Mouse (Mus musculus) ovary, postnatal 36 days (tissue): ENCODE data around the gene Plcd1.

Experiments
- DNase-seq: peaks from one replicate; pipeline ENCODE4 v3.0.0; 2022; ENCODE audit warnings: low spot score, mixed read lengths

The Plcd1 gene

DNA sequence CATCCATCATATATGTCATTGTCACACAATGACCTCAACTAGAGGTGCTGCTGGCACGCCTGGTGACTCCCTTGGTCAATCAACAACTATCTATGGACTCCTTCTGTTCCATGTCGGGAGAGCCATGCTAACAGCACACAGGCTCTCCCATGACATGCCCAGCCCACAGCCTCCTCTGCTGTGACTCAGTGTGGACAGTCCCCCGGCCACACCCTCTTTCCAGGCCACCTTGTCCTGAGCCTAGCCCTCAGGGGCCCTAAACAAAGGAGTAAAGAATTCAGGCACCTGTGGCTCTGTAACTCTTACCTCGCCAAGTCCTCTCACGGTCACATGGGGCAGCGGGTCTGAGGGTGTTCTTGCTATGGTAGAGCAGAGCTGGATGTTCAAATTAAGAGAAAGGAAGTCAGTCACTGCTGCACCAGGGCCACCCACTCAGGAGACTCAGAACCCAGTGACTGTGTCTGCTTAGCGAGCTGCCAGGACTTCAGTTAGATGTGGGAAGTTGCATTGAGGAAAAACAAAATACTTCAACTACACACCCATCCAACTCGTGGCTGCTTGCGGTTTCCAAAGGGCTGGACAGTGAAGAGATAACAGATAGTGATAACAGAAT is 39.2 kb downstream of the Plcd1 start:
- DNase-seq = no peak

DNA sequence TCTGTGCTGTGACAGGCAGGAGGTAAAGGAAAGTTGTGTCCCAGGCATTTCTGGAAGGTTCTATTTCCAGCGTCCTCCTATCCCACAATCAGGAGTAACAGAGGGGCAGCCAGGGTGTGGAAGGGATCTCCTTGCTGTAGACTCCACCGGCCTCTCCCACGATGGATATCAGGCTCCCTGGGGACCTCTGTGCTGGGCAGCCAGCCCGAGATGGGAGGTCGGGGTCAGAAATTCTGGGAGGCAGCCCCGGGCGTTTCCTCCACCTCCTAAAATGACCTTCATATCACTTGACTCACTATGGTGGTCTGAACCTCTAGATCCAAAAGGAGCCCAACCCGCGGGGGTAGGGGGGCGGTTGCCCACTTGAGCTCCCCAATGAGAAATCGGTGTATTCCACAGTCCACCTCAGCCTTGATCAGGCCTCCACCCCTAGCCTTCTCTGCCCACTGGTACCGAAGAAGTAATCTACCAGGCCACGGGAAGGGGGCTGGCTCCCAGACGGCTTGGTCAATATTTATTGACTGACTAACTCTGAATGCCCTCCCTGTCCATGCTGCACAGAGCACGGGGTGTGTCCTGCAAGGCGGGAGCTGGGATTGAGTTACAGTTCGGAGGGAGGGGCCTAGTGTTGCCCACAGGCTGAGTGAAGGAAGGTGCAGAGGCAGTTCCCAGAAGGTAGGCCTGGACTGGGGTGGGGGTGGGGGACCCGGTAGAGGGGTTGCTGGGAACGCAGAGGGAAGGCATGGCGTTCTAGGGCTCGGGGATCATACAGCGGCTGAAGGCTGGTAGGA is 41.0 kb downstream of the Plcd1 start, which contains the start of gene Vill:
Gene Vill, plus strand, starts transcription at position 625 of the 791 bp plus-strand sequence.
- DNase-seq = peak; percentile 52

DNA sequence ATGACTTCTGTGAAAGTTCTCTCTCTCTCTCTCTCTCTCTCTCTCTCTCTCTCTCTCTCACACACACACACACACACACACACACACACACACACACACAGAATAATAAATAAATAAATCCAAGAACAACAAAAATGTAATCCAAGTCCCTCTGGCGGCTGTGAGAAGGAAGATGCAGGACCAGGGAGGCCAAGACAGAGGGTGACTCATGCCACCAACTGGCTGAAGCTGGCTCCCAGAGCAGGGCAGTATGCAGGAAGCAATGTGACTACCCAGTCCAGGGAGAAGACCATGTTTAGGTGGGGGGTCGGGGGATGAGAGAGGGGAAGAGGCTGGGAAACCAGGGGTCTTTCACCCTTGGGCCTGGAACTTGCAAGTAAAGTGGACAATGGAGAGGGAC is 42.1 kb downstream of the Plcd1 start:
- no peak for DNase-seq

DNA sequence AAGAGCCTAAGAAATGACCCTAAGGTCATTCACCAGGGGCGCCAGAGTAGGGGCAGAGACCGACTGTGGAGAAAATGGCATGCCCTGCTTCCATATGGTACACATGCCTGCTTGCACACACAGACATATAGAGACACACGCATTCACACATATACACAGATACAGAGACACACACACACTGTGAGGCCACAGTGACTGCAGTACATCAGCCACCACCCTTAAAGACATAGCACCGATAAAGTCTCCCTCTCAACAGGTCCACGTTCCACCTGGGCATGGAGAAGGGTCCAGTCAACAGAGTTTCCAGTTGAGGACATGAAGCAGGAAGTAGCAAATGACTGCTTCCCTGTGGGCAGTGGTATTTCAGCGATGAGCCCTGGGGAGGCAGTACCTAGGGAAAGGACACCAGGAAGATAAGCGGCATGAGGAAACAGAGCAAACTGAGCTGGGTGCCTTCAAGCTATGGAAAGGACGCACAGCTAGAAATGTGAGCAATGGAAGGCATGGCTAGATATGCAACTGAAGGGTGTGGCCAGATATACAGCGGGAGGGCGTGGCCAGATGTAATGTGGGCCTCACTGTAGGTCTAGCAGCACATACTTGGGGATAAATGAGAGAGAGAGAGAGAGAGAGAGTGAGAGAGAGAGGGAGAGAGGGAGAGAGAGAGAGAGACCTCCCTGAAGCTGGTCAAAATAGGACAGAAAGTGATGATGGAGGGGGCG is 45.0 kb downstream of the Plcd1 start:
- DNase-seq = no peak

- DNase-seq = no peak
Observed at GRCm38 (mm10) chr9:119040101-119040775, 53.1 kb downstream of the Plcd1 start.

- DNase-seq = no peak
Observed at GRCm38 (mm10) chr9:119038574-119038973, 54.7 kb downstream of the Plcd1 start.

DNA sequence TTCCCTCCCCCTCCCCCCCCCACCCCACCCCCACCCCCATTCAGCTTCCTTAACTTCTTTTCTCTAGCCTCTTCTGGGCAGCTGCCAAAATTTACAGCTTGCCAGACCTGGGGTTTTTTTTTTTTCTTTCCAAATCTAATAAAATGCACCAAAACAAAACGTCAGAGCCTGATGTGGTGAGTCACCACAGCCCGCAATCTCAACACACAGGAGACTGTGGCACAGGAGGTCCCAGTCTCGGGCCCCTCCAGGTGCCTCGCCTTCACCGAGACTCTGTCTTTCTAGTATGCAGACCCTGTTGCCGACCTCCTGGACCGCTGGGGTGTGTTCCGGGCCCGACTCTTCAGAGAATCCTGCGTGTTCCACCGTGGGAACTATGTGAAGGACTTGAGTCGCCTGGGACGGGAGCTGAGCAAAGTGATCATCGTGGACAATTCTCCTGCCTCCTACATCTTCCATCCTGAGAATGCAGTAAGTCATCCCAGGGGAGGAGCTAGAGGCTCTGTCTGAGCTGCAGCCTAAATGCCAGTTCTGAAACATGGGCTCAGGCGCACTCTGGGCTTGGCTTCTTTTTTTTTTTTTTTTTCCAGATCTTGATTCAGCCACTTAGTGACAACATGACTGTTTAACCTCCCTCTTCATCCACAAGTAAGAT is 56.1 kb downstream of the Plcd1 start:
- no peak for DNase-seq

DNA sequence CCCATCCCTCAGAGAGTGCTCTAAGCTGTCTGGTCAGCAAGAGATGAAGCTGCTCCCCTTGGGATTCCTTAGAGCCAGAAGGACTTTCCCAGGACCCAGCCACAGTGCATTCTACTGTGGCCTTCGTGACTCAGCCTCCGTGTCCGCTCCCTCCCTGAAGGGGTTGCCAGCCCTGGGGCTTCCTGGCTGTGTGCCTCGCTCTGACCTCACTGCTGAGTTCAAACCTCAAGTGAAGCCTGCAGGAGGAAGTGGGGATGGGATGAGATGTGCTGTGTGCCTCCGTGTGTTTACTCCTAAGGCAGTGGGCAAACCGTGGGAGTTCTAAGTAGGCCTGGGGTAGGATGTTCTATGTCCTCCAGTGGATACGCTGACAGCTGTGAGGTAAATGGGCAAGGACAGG is 57.5 kb downstream of the Plcd1 start:
- peak; percentile 66 for DNase-seq

DNA sequence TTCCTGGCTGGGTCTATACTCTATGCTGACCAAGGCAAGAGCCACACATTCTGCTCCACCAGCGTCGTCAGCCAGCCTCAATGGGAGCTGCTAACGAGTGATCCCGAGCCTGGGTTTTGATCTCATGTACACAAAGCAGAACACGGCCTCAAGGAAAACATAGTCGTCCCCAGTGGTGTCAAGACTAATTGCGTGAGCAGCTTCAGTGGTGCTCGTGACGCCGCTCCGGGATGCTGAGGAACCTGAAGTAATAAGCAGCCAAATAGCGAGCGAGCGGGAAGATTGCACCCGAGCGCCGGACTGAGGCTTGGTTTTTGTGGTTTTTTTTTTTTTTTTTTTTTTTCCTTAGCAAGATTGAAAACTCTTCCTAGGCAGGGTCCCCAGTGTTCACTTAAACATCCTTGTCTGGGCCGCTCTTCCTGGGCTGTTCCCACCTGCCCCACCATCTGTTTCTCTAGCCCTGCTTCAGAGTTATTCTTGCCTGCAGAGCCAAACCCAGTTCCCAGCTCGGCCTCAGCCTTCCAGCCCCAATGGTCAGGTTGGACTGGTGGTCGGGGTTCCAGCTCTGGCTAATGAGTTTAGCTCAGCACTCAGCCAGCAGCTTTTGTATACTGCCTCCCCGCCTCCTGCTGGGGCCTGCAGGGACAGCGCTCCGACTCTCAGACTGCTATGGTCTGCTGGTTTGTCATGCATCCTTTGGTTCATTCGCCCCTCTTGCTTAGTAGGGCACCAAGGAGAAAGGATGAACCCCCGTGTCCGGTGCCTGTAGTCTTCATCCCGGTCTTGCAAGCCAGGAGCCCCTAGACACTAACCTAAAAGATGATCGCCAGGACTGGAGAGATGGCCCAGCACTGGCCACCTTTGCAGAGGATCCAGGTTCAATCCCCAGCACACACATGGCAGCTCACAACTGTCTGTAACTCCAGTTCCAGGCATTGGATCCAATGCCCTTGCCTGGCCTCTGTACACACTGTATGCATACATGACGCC is 58.3 kb downstream of the Plcd1 start:
- no peak for DNase-seq

- no peak for DNase-seq
Observed at GRCm38 (mm10) chr9:119034069-119034468, 59.2 kb downstream of the Plcd1 start.

- DNase-seq = no peak
Observed at GRCm38 (mm10) chr9:119033111-119033921, 60.0 kb downstream of the Plcd1 start.

DNA sequence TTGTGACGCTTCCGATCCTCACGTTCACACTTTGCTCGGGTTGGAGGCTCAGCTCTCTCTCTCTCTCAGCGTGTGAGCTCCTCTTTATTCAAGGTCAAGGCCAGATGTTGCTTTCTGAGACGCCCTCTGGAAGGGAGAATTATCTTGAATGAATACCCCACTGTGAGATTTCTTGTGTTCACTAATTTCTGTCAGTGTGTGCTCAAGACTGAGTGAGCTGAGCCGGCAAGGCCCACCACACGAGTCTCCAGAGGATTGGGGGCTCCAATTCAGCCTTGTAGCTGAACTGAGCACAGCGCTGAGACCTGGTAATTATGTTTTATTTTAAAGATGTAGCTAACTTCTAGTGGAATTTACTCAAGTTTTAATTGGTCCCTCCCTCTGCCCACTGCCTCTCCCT is 60.8 kb downstream of the Plcd1 start:
- DNase-seq = no peak

DNA sequence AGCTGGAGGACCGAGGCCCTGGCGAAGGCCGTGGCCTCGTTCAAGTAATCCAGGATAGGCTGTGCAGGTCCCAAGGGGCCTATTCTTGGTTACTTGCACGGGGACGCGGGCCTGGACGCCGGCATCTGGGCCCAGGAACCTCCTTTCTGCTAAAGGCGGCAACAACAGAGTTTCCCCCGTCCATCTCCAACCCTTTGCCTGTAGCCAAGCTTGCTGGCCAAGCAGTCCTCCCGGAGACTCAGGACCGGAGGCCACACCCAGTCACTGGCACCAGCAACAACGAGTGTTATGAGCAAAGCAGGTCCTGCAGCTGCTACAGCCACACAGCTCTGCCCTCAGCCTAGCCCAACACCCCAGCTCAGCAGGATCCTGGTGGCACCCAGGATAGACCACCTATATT is 61.5 kb downstream of the Plcd1 start:
- peak; percentile 69 for DNase-seq

DNA sequence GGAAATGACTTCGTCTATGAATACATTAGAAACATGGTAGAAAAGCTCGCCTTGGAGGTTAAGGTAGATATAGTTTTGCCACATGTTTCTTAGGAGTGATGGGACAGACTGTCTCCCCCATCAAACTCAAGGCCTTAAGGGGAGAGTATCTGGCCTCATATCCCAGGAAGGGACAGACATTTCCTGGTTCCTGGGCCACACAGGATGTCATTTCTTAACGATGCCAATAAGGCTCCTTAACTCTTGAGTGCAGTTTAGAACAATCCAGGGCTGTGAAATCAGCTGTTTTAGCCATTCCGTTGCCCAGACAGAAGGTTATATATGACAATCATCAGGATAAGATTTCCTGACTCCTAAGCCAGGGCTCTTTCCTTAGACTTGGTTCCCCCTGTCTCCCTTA is 62.3 kb downstream of the Plcd1 start:
- no peak for DNase-seq

GRCm38 (mm10) chr9:119029568-119029967 is 63.7 kb downstream of the Plcd1 start:
- DNase-seq = peak; percentile 73

DNA sequence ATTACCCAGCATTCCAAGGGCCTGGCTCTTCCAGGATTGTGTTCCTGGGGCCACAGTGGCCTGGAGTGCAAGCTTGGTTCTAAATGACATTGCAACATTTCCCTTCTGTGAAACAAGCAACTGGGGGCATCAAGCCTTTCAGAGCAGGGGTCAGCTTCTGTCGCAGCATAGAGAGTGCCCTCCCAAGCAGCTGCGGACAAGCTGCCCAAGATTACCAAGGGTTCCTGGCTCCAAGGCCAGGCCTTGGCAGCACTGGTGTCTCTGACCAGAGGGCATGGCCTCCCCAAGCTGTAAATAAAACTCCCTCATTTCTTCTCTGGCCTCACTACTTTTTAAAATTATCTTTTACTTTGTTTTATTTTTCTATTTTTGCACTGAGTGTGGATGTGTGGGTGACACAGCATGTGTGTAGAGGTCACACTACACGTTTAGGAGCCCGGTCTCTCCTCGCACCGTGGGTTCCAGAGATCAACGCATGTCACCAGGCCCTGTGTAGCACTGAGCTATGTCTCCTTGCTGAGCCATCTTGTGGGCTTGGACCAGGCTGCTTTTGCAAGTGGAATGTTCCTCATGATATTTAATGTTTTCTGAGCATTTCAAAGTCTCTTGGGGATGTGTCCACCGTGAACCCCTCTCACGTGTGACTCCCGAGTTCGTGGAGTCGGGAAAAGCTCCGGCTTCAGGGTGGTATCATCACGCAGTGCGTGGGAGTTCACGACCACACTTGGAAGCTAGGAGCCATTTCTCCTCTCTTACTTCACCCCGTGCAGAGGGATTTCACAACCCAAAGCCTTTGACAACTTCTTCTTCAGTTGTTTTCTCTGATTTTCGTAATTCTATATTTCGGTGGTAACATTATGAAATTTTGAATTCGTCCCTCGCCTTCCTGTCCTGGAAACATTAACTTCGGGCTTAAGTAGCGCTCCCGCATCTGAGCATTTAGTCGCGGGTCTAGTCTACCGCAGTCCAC is 64.8 kb downstream of the Plcd1 start:
- DNase-seq = peak; percentile 54

DNA sequence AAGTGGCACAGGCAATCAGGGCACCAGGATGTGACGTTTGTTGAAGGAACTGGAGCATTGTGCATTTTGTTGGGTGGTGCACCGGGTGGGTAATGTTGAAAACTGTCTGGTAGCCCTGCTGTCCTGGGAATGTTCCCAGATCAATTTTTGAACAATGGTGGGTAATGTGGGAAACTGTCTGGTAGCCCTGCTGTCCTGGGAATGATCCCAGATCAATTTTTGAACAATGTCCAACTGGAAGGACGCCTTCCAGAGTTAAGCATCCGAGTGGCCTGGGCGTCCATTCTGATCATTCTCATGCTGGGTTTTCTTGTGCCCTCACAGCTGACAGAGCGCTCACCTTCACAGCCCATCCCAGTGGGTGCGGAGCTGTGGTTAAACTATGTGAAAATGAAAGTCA is 66.0 kb downstream of the Plcd1 start:
- no peak for DNase-seq

DNA sequence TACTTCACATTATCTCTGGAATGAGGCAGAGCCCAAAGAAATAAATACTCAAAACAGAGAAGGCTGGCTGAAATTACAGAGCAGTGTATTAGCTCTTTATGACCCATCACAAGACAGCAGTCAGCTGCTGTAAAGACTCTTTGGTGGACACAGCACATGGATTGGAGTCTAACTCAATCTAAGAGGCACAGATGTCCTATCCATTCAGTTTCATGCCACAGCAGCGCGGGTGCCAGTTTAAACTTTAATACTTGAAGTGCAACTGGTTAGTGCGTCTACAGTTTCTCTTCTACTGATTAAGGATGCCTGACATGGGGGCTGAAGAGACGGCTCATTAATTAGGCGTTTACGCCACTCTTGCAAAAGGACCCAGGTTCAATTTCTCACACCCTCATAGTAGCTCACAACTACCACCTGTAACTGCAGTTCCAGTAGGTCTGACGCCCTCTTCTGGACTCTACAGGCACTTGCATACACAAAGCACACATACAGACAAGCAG is 67.4 kb downstream of the Plcd1 start:
- DNase-seq = no peak
